Mouse (Mus musculus) ES-E14 (cell line): ENCODE results near the gene Cyp26c1. TPM values are rescaled to one million over a fixed set of nuclear protein-coding genes. Genes with fewer than 3 reads are reported as not detected.

Source experiments
- DNase-seq: peaks from one replicate; pipeline ENCODE4 v3.0.0-alpha.2; 2013; ENCODE audit warnings: low read depth, low spot score
- H3K27ac ChIP-seq: 2 replicates; pipeline ENCODE4 v1.5.1; 2012; ENCODE audit warnings: low read depth, mild to moderate bottlenecking, low read length, moderate library complexity, mixed read lengths; ENCODE audit not compliant: poor library complexity, insufficient read depth, severe bottlenecking
- H3K36me3 ChIP-seq: 2 replicates; pipeline ENCODE4 v1.6.1; 2012; ENCODE audit warnings: mild to moderate bottlenecking, low read length, moderate library complexity, mixed read lengths; ENCODE audit not compliant: control insufficient read depth, poor library complexity, insufficient read depth, severe bottlenecking
- H3K4me1 ChIP-seq, 2 experiments: fragments of 150-350 bp in 1 of 2; sonication (generic) in 1 of 2; 2 replicates each; pipeline ENCODE4 v1.6.1; 2012; ENCODE audit warnings: low read length in 2 of 2, mild to moderate bottlenecking in 1 of 2, mixed read lengths in 1 of 2; ENCODE audit not compliant: control insufficient read depth in 2 of 2, insufficient read depth in 2 of 2, poor library complexity in 1 of 2
- H3K4me3 ChIP-seq, 2 experiments: fragments of 150-350 bp in 1 of 2; sonication (generic) in 1 of 2; 2 replicates each; pipeline ENCODE4 v1.5.1; 2012; ENCODE audit warnings: low read length in 2 of 2, low read depth in 1 of 2, mild to moderate bottlenecking in 1 of 2, mixed read lengths in 1 of 2; ENCODE audit not compliant: insufficient read depth in 1 of 2, poor library complexity in 1 of 2, severe bottlenecking in 1 of 2
- H3K9ac ChIP-seq: 2 replicates; pipeline ENCODE4 v1.6.1; 2012; ENCODE audit warnings: low read depth, mild to moderate bottlenecking, low read length, mixed read lengths; ENCODE audit not compliant: poor library complexity, insufficient read depth, severe bottlenecking
- H3K9me3 ChIP-seq: fragments of 150-350 bp; sonication (generic); 2 replicates; pipeline ENCODE4 v1.6.1; 2012; ENCODE audit warnings: low read depth, mild to moderate bottlenecking, low read length; ENCODE audit not compliant: control insufficient read depth, insufficient read depth
- CHD2 ChIP-seq: IDR thresholded peaks from 2 replicates; pipeline ENCODE4 v1.6.1; 2014; ENCODE audit warnings: mild to moderate bottlenecking, low read depth, low read length, inconsistent platforms
- HCFC1 ChIP-seq: IDR thresholded peaks from 2 replicates; pipeline ENCODE4 v1.6.1; 2012; ENCODE audit warnings: low read length, inconsistent platforms, borderline replicate concordance; ENCODE audit not compliant: insufficient read depth
- MAFK ChIP-seq: IDR thresholded peaks from 2 replicates; pipeline ENCODE4 v1.6.1; 2014; ENCODE audit warnings: mild to moderate bottlenecking, low read depth, low read length, inconsistent platforms; ENCODE audit not compliant: insufficient read depth
- ZC3H11A ChIP-seq: IDR thresholded peaks from 2 replicates; pipeline ENCODE4 v1.6.1; 2012; ENCODE audit warnings: low read depth, mild to moderate bottlenecking, inconsistent platforms, low read length, borderline replicate concordance
- ZNF384 ChIP-seq: IDR thresholded peaks from 2 replicates; pipeline ENCODE4 v1.6.1; 2012; ENCODE audit warnings: low read depth, low read length, inconsistent platforms
- in situ Hi-C, 2 experiments: fragments of 600-800 bp; cut with MboI; formaldehyde crosslinking; loops; one replicate each; pipeline ENCODE4 v1.15.1; 2025; ENCODE audit warnings: low sequenced_read_pairs in 2 of 2, inconsistent platforms in 1 of 2; ENCODE audit not compliant: unreplicated experiment in 2 of 2
- total RNA-seq: library from RNA; depleted of rRNA; stranded (reverse); fragments of 300-350 nt; gene quantifications from 2 replicates; pipeline ENCODE4 v1.2.3, GENCODE M21; 2012

Cyp26c1 gene
- total RNA-seq, 1 experiment: 0.31 TPM

DNA sequence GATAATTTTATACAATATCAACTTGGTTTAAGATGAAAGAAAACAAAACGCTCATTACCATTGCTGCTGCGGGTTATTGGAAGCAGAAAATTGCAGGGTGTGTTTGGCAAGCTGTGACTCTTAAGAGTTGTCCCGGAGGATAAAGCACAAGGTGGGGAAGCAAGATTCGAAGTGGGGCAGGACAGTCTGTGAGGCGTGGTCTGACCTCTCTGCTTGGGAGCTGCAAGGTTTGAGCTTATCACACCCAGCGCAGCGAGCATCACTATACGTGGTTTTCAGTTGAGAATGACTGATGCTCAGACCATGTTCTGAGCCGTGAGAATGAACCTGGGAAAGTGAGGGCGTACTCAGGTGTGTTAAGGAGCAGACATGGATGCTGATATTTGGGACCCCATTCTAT lies 29.3 kb downstream of the Cyp26c1 start:
- Histone ChIP-seq H3K9ac (no peak overlapping the region), H3K27ac (no peak overlapping the region), H3K36me3 (no peaks in the 10 kb centered on the region), H3K4me1 (0 out of 4 replicates have a peak, but pooled peaks cover 0 to 1% of the 10 kb centered on the region in 2 experiments), H3K4me3 (no peak overlapping the region), H3K9me3 (no peaks in the 10 kb centered on the region)
- no peak for DNase-seq
- TF ChIP-seq MAFK (no peak), ZNF384 (no peak), HCFC1 (no peak), CHD2 (no peak), ZC3H11A (no peak)
- in situ Hi-C loops: no loop called here

DNA sequence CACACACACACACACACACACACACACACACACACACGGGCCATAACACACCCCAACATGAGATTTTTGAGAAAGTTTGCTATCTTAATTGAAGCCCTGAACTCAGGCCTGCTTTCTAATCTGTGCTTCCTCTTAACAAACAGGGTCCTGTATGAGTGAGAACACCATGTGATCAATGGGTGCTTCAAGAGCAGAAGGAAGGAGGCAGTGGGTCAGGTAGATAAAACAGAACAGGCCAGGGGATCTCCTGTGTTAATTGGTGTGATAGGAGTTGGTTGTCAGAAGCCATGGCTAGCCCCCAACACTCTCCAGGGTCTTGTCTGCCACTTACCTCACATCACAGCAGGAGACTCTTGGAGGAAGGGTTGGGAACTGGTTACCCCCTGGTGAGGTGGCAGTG lies 30.6 kb downstream of the Cyp26c1 start:
- Histone ChIP-seq H3K4me3 (no peak overlapping the region), H3K27ac (no peak overlapping the region), H3K36me3 (no peaks in the 10 kb centered on the region), H3K4me1 (0 out of 4 replicates have a peak, but pooled peaks cover 0 to 1% of the 10 kb centered on the region in 2 experiments), H3K9ac (no peak overlapping the region), H3K9me3 (no peaks in the 10 kb centered on the region)
- DNase-seq: no peak
- no peak for TF ChIP-seq HCFC1
- TF ChIP-seq MAFK: no peak
- TF ChIP-seq ZC3H11A: no peak
- no peak for TF ChIP-seq ZNF384
- in situ Hi-C loops: no loop called here

DNA sequence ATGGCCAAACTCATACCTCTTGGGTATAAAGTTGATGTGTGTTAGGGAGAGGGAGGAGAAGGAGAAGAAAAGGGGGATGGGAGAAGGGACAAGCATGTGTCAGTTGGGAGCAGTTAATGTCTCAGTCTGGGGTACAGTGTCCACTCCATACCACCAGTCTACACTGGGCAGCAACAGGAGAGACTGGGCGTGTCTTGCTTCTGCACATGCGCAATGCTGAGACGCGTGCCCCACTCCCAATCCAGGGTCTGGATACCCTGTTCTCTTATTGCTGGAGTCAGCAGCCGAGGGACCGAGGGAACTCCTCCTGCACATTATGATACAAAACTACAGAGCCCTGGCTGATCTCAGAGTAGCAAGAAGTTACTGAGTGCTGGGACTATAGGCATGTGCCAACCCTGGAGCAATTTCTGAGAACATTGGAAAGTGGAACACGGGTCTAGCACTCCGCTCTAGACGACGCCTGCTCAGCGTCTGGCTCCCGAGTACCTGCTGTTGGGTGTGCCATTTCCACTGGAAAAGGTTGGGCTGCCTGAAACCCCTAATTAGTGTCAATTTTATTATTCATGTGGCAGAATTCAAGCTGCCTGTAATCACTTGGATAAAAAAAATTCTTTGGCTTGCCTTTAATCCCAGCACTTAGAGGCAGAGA lies 31.3 kb downstream of the Cyp26c1 start:
- Histone ChIP-seq H3K27ac (no peak overlapping the region), H3K9me3 (no peaks in the 10 kb centered on the region), H3K4me1 (0 out of 4 replicates have a peak, but pooled peaks cover 0 to 1% of the 10 kb centered on the region in 2 experiments), H3K36me3 (no peaks in the 10 kb centered on the region), H3K9ac (no peak overlapping the region), H3K4me3 (no peak overlapping the region)
- TF ChIP-seq ZNF384 (no peak), ZC3H11A (no peak), MAFK (no peak), CHD2 (no peak), HCFC1 (no peak)
- in situ Hi-C loops: no loop called here
- DNase-seq: no peak

DNA sequence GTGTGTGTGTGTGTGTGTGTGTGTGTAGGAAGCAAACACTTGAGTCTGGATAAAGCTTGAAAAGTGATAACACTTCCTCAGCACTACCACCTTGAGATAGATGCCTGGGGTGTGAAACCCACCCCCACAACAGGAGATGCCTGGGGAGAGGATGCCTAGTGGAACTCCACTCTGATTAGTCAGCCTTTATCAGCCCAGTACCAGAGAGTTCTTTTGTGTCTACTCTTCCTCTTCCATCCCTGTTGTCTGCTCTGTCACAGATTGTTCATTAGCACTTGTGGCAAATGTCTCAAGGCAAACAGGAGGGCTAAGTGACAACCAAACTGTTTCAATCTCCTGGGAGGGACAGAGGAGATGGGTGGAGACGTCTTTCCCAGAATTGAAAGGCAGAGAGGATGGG lies 33.8 kb downstream of the Cyp26c1 start:
- 0 out of 4 replicates have a peak, but pooled peaks cover 0 to 1% of the 10 kb centered on the region in 2 experiments for H3K4me1 ChIP-seq
- TF ChIP-seq MAFK: no peak
- TF ChIP-seq ZNF384: no peak
- no peak for TF ChIP-seq ZC3H11A
- TF ChIP-seq HCFC1: no peak
- no peak for TF ChIP-seq CHD2
- no peaks in the 10 kb centered on the region for H3K36me3 ChIP-seq
- in situ Hi-C loops: no loop called here
- DNase-seq: no peak
- no peak overlapping the region for H3K4me3 ChIP-seq
- no peak overlapping the region for H3K9ac ChIP-seq
- no peak overlapping the region for H3K27ac ChIP-seq
- no peaks in the 10 kb centered on the region for H3K9me3 ChIP-seq
